Mouse (Mus musculus): ENCODE results near the gene Msx3. TPM values are rescaled to one million over a fixed set of nuclear protein-coding genes. Genes with fewer than 3 reads are reported as not detected.

Gene Msx3
- polyA plus RNA-seq, 1 experiment = not detected

DNA sequence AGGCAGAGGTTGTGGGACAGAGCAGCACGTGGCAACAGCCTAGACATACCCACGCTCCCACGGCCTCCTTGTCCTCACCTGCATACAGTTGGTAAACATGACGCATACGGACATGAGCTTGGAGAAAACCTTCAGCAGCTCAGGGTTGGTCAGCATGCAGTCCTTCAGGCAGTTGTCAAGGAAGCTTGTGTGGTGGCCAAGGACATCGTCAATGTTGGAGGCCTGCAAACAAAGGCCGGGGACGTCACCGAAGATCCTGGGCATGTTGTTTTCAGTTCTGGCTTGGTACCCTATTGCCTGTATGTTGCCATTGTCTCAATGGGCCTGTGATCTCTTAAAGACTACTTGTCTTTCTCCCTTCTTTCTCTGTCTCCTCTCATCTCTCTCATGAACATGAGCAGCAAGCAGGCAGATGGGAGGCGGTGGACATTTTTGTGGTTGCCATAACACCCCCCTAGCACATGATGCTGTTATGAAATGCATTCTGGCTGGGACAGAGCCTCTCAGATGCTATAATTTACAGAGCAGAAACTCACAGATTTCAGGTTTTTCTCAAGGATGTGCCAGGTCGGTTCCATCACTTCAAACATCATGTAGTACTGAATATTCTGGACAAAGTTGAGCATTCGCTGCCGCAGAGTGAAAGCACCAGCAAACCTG, 50.1 kb downstream of the Msx3 start:
- Histone ChIP-seq H3K4me1 (ENCODE audit: control insufficient read depth, insufficient read depth, low read length) (no peaks in the 10 kb centered on the region), H3K27me3 (ENCODE audit: control insufficient read depth, insufficient read depth, low read length) (no peaks in the 10 kb centered on the region), H3K4me3 (replicated peaks; ENCODE audit: insufficient read depth, low read depth, low read length) (no peak overlapping the region), H3K27ac (ENCODE audit: insufficient read depth, low read length) (no peak overlapping the region)
- DNase-seq = no peak
- WGBS = 88% methylated on average over 13 of the region's 13 CpGs
- TF ChIP-seq POLR2A (IDR thresholded peaks at IDR 0.05; ENCODE audit: borderline replicate concordance, insufficient read depth, low read length) = no peak
- no peak for TF ChIP-seq CTCF (IDR thresholded peaks at IDR 0.05; ENCODE audit: borderline replicate concordance, insufficient read depth, low read depth, low read length)

Other genes with a start within 250 kb of the Msx3 start
- 19.9 and 21.5 TPM in 2 replicates for gene Adgra1, start 214.9 kb downstream of the Msx3 start, polyA plus RNA-seq (2012; rRNA removed)
- gene Kndc1, start 154.4 kb downstream of the Msx3 start, polyA plus RNA-seq (2012; rRNA removed) = 139 and 160 TPM in 2 replicates
- gene Utf1, start 105.3 kb downstream of the Msx3 start, polyA plus RNA-seq (2012; rRNA removed) = 0.16 TPM in 1 of 2 replicates, not detected in the other
- gene 6430531B16Rik, start 70.3 kb downstream of the Msx3 start, polyA plus RNA-seq (2012; rRNA removed) = 0.21 and 0.39 TPM in 2 replicates
- 2.8 and 4.1 TPM in 2 replicates for gene Adam8, start 56.5 kb downstream of the Msx3 start, polyA plus RNA-seq (2012; rRNA removed)
- 75.8 and 76.9 TPM in 2 replicates for gene Zfp511, start 12.7 kb downstream of the Msx3 start, polyA plus RNA-seq (2012; rRNA removed)
- gene Tubgcp2, start 12.4 kb downstream of the Msx3 start, polyA plus RNA-seq (2012; rRNA removed) = 51.4 and 54.5 TPM in 2 replicates
- gene Caly, start 33.5 kb upstream of the Msx3 start, polyA plus RNA-seq (2012; rRNA removed) = 189 and 198 TPM in 2 replicates
- gene Prap1, start 44.3 kb upstream of the Msx3 start, polyA plus RNA-seq (2012; rRNA removed) = not detected in 2 replicates
- gene Fuom, start 53.4 kb upstream of the Msx3 start, polyA plus RNA-seq (2012; rRNA removed) = 94.7 and 98.3 TPM in 2 replicates
- 5.0 and 5.9 TPM in 2 replicates for gene Paox, start 66.7 kb upstream of the Msx3 start, polyA plus RNA-seq (2012; rRNA removed)
- gene Echs1, start 67.4 kb upstream of the Msx3 start, polyA plus RNA-seq (2012; rRNA removed) = 90.9 and 98.6 TPM in 2 replicates
- 42.4 and 45.9 TPM in 2 replicates for gene Mtg1, start 88.5 kb upstream of the Msx3 start, polyA plus RNA-seq (2012; rRNA removed)
- 25.9 and 27.7 TPM in 2 replicates for gene Sprn, start 105.8 kb upstream of the Msx3 start, polyA plus RNA-seq (2012; rRNA removed)
- not detected in 2 replicates for gene Olfr522, start 115.7 kb upstream of the Msx3 start, polyA plus RNA-seq (2012; rRNA removed)
- gene Olfr523, start 124.1 kb upstream of the Msx3 start, polyA plus RNA-seq (2012; rRNA removed) = 0.10 TPM in 2 replicates
- not detected in 2 replicates for gene Olfr524, start 156.9 kb upstream of the Msx3 start, polyA plus RNA-seq (2012; rRNA removed)
- 0.03 TPM in 1 of 2 replicates, not detected in the other for gene Cd163l1, start 169.2 kb upstream of the Msx3 start, polyA plus RNA-seq (2012; rRNA removed)
- 0.10 and 0.13 TPM in 2 replicates for gene 5830411N06Rik, start 198.2 kb upstream of the Msx3 start, polyA plus RNA-seq (2012; rRNA removed)